Mouse (Mus musculus): ENCODE measurements at regions not wholly inside any gene's neighbourhood (a gene's known extent, or its start where the extent isn't known, plus 50 kb on each side); places are given as distances from the start of the nearest gene placed in this dataset.
A peak's percentile ranks its signal among the peaks of the same experiment; 100 is the strongest.
"Not testable (repeated sequence)": the region's sequence is repeated elsewhere in the genome, so short reads cannot be mapped to it uniquely, and the experiment has no call there.

- DNase-seq (ENCODE audit: low read depth, low spot score): no peak
Observed at GRCm38 (mm10) chr3:117117838-117118237, 149.1 kb upstream of the Palmd start.

- DNase-seq (ENCODE audit: low read depth, low spot score): no peak
Observed at GRCm38 (mm10) chr3:117116210-117116609, 147.4 kb upstream of the Palmd start.

- no peak for DNase-seq (ENCODE audit: low read depth, low spot score)
Observed at GRCm38 (mm10) chr3:117112766-117113165, 144.0 kb upstream of the Palmd start.

GRCm38 (mm10) chr3:117112304-117112703 is 143.5 kb upstream of the Palmd start:
- no peak for DNase-seq (ENCODE audit: low read depth, low spot score)

GRCm38 (mm10) chr3:117108966-117109700 is 140.3 kb upstream of the Palmd start:
- no peak for DNase-seq (ENCODE audit: low read depth, low spot score)

GRCm38 (mm10) chr3:117107986-117108385 is 139.2 kb upstream of the Palmd start:
- no peak for DNase-seq (ENCODE audit: low read depth, low spot score)

- DNase-seq (ENCODE audit: low read depth, low spot score): no peak
Observed at GRCm38 (mm10) chr3:117107378-117107777, 138.6 kb upstream of the Palmd start.

GRCm38 (mm10) chr3:117087646-117088045 is 118.9 kb upstream of the Palmd start:
- no peak for DNase-seq (ENCODE audit: low read depth, low spot score)

GRCm38 (mm10) chr3:117076734-117077133 is 107.9 kb upstream of the Palmd start:
- no peak for DNase-seq (ENCODE audit: low read depth, low spot score)

- no peak for DNase-seq (ENCODE audit: low read depth, low spot score)
Observed at GRCm38 (mm10) chr3:117073399-117073798, 104.6 kb upstream of the Palmd start.

GRCm38 (mm10) chr3:117072998-117073397 is 104.2 kb upstream of the Palmd start:
- DNase-seq (ENCODE audit: low read depth, low spot score): no peak

GRCm38 (mm10) chr3:117071851-117072250 is 103.1 kb upstream of the Palmd start:
- DNase-seq (ENCODE audit: low read depth, low spot score): no peak

- no peak for DNase-seq (ENCODE audit: low read depth, low spot score)
Observed at GRCm38 (mm10) chr3:117067470-117068053, 98.8 kb upstream of the Palmd start.

- no peak for DNase-seq (ENCODE audit: low read depth, low spot score)
Observed at GRCm38 (mm10) chr3:117065904-117066303, 97.1 kb upstream of the Palmd start.

GRCm38 (mm10) chr3:117061831-117062230 is 93.0 kb upstream of the Palmd start:
- peak; percentile 16 for DNase-seq (ENCODE audit: low read depth, low spot score)

GRCm38 (mm10) chr3:117061182-117061581 is 92.4 kb upstream of the Palmd start:
- peak; percentile 8 for DNase-seq (ENCODE audit: low read depth, low spot score)

GRCm38 (mm10) chr3:117054711-117055110 is 85.9 kb upstream of the Palmd start:
- DNase-seq (ENCODE audit: low read depth, low spot score): not testable (repeated sequence)

- no peak for DNase-seq (ENCODE audit: low read depth, low spot score)
Observed at GRCm38 (mm10) chr3:117051431-117051830, 82.6 kb upstream of the Palmd start.

- DNase-seq (ENCODE audit: low read depth, low spot score): no peak
Observed at GRCm38 (mm10) chr3:117050909-117051308, 82.1 kb upstream of the Palmd start.

- DNase-seq (ENCODE audit: low read depth, low spot score): no peak
Observed at GRCm38 (mm10) chr3:117049410-117049809, 80.6 kb upstream of the Palmd start.

GRCm38 (mm10) chr3:117044809-117045208 is 76.0 kb upstream of the Palmd start:
- DNase-seq (ENCODE audit: low read depth, low spot score): no peak

GRCm38 (mm10) chr3:117044304-117044703 is 75.5 kb upstream of the Palmd start:
- DNase-seq (ENCODE audit: low read depth, low spot score): no peak

- DNase-seq (ENCODE audit: low read depth, low spot score): no peak
Observed at GRCm38 (mm10) chr3:117038928-117039300, 70.1 kb upstream of the Palmd start.

Data from skeletal muscle tissue, adult 2 months (tissue).